Mouse (Mus musculus) Muller cell, postnatal 12 days (primary cell): ENCODE data around the gene Xylt1.
A peak's percentile ranks its signal among the peaks of the same experiment; 100 is the strongest.

Experiments
- DNase-seq: peaks from one replicate; pipeline ENCODE4 v3.0.0-alpha.2; 2015; ENCODE audit errors: inconsistent ontology term

Xylt1 gene

GRCm38 (mm10) chr7:117563939-117564499, 183.2 kb downstream of the Xylt1 start:
- no peak for DNase-seq

GRCm38 (mm10) chr7:117564627-117565026, 183.8 kb downstream of the Xylt1 start:
- no peak for DNase-seq

- DNase-seq = no peak
These were observed 185.3 kb downstream of the Xylt1 start for GRCm38 (mm10) chr7:117566115-117566514.

- DNase-seq = no peak
These were observed 186.1 kb downstream of the Xylt1 start for GRCm38 (mm10) chr7:117566833-117567232.

GRCm38 (mm10) chr7:117567252-117567651, 186.5 kb downstream of the Xylt1 start:
- no peak for DNase-seq

- no peak for DNase-seq
These were observed 187.0 kb downstream of the Xylt1 start for GRCm38 (mm10) chr7:117567653-117568340.

GRCm38 (mm10) chr7:117571131-117571530, 190.4 kb downstream of the Xylt1 start:
- no peak for DNase-seq

GRCm38 (mm10) chr7:117571713-117572112, 190.9 kb downstream of the Xylt1 start:
- DNase-seq = peak; percentile 32

GRCm38 (mm10) chr7:117573170-117573569, 192.4 kb downstream of the Xylt1 start:
- no peak for DNase-seq

- DNase-seq = no peak
These were observed 194.6 kb downstream of the Xylt1 start for GRCm38 (mm10) chr7:117575417-117575816.

GRCm38 (mm10) chr7:117577035-117577434, 196.3 kb downstream of the Xylt1 start:
- DNase-seq = no peak

- DNase-seq = peak; percentile 16
These were observed 204.4 kb downstream of the Xylt1 start for GRCm38 (mm10) chr7:117585164-117585563.

- no peak for DNase-seq
These were observed 206.0 kb downstream of the Xylt1 start for GRCm38 (mm10) chr7:117586811-117587210.

GRCm38 (mm10) chr7:117587234-117587929, 206.6 kb downstream of the Xylt1 start:
- DNase-seq = no peak

GRCm38 (mm10) chr7:117588426-117588825, 207.6 kb downstream of the Xylt1 start:
- peak; percentile 36 for DNase-seq

GRCm38 (mm10) chr7:117589359-117589758, 208.6 kb downstream of the Xylt1 start:
- DNase-seq = no peak

- DNase-seq = no peak
These were observed 209.0 kb downstream of the Xylt1 start for GRCm38 (mm10) chr7:117589820-117590219.

GRCm38 (mm10) chr7:117594191-117594590, 213.4 kb downstream of the Xylt1 start:
- no peak for DNase-seq

GRCm38 (mm10) chr7:117595029-117595695, 214.4 kb downstream of the Xylt1 start:
- no peak for DNase-seq

GRCm38 (mm10) chr7:117600443-117600842, 219.7 kb downstream of the Xylt1 start:
- no peak for DNase-seq

GRCm38 (mm10) chr7:117610439-117610838, 229.7 kb downstream of the Xylt1 start:
- no peak for DNase-seq

GRCm38 (mm10) chr7:117612788-117613473, 232.2 kb downstream of the Xylt1 start:
- no peak for DNase-seq
